Comparison of ENCODE assay signal across 9 mouse cellular contexts in the genomic region with DNA sequence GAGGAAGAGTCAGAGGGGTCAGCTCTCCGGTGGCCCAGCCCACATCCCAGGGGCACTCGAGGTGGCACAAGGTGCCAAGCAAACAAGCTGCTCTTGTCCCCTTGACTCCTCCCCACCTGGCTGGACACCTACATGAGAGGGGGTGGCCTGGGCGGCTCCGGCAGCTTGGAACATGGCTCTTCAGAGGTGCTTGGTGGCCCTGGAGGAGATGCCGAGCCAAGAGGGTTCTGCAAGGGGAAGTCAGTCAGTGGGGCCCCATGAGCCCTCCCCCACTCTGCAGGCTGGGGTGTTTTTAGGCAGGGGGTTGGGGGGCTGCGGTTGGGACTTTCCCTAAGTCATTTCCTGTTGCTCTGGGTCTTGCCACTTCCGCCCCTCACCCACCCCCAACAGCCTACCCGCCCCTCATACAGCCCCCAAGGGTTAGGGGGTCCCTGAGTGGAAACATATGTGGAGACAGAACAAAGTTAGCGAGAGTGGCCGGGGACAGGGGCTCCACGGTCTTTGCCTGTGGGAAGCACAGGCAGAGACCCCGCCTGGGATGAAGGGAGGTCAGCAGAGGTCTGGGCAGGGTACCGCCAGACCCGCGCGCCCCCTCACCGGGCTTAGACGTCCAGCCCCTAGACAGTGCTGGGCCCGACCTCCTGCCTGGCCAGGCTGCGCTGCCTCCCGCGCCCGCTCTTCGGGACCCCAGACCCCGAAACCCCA. TPM values are rescaled to one million over a fixed set of nuclear protein-coding genes. Genes with fewer than 3 reads are reported as not detected.
A peak's percentile ranks its signal among the peaks of the same experiment; 100 is the strongest.
DNase-seq lines count a peak whose midpoint lies in the region; ATAC-seq lines count a peak whose summit lies in the region.
"Had no signal": no experiment of that assay in that cellular context is flagged by ENCODE, and none has a peak within 500 bp of the region (broad histone marks: within the 10 kb centered on the region; RNA-seq: fewer than 3 reads in every experiment).

No protein-coding gene starts in this region.

- ATAC-seq in activated CD4-positive, CD25-positive, alpha-beta regulatory T cell, adult 4 months: peak; percentile 71
- peak; percentile 41 for ATAC-seq in embryonic facial prominence, embryonic 14.5 days (ENCODE audit: low read depth)
- ATAC-seq in hindbrain, embryonic 14.5 days (ENCODE audit: low FRiP score): peak; percentile 57
- peak; percentile 79 for ATAC-seq in limb, embryonic 11.5 days (ENCODE audit: insufficient number of reproducible peaks, low FRiP score, low TSS enrichment, low read depth)
- ATAC-seq in stomach, embryonic 15.5 days (ENCODE audit: insufficient read depth, low FRiP score, low read depth): peak; percentile 28

- peak; percentile 36 for DNase-seq in adrenal gland, adult 2 months
- DNase-seq in adrenal gland, postnatal 25 days: no peak
- peak; percentile 61 for DNase-seq in embryonic facial prominence, embryonic 14.5 days (ENCODE audit: low spot score)
- DNase-seq in hindbrain, embryonic 14.5 days (ENCODE audit: low spot score): no peak
- DNase-seq in limb, embryonic 11.5 days (ENCODE audit: low spot score): peak; percentile 81
- peak; percentile 67 for DNase-seq in midbrain, embryonic 10.5 days (ENCODE audit: low spot score)

- H3K4me1 ChIP-seq in embryonic facial prominence, embryonic 14.5 days (ENCODE audit: control insufficient read depth, insufficient read depth, low read length): peaks cover 21% of the 10 kb centered on the region
- peaks cover 27% of the 10 kb centered on the region for H3K4me1 ChIP-seq in hindbrain, embryonic 14.5 days (replicated peaks; ENCODE audit: control insufficient read depth, insufficient read depth, low read length)
- H3K4me1 ChIP-seq in limb, embryonic 11.5 days (ENCODE audit: control insufficient read depth, insufficient read depth, low read length): peaks cover 20% of the 10 kb centered on the region
- peaks cover 39% of the 10 kb centered on the region for H3K4me1 ChIP-seq in midbrain, embryonic 10.5 days
- H3K4me1 ChIP-seq in stomach, embryonic 15.5 days: peaks cover 23% of the 10 kb centered on the region

- H3K36me3 ChIP-seq in embryonic facial prominence, embryonic 14.5 days (ENCODE audit: control insufficient read depth, insufficient read depth, low read length): peaks cover 56% of the 10 kb centered on the region
- H3K36me3 ChIP-seq in hindbrain, embryonic 14.5 days (replicated peaks; ENCODE audit: control insufficient read depth, insufficient read depth): peaks cover 51% of the 10 kb centered on the region
- peaks cover 12% of the 10 kb centered on the region for H3K36me3 ChIP-seq in limb, embryonic 11.5 days (ENCODE audit: control insufficient read depth, insufficient read depth, low read length)
- peaks cover 72% of the 10 kb centered on the region for H3K36me3 ChIP-seq in midbrain, embryonic 10.5 days
- H3K36me3 ChIP-seq in stomach, embryonic 15.5 days: peaks cover 27% of the 10 kb centered on the region

- H3K9me3 ChIP-seq in embryonic facial prominence, embryonic 14.5 days (ENCODE audit: control insufficient read depth, low read length): no peaks in the 10 kb centered on the region
- no peaks in the 10 kb centered on the region for H3K9me3 ChIP-seq in hindbrain, embryonic 14.5 days (ENCODE audit: control insufficient read depth, low read length)
- no peaks in the 10 kb centered on the region for H3K9me3 ChIP-seq in limb, embryonic 11.5 days (ENCODE audit: control insufficient read depth, low read length)
- H3K9me3 ChIP-seq in midbrain, embryonic 10.5 days (replicated peaks): no peaks in the 10 kb centered on the region
- H3K9me3 ChIP-seq in stomach, embryonic 15.5 days: no peaks in the 10 kb centered on the region

- H3K9ac ChIP-seq in embryonic facial prominence, embryonic 14.5 days (ENCODE audit: low read depth, low read length): peak overlapping the region; percentile 96
- peak overlapping the region; percentile 93 for H3K9ac ChIP-seq in hindbrain, embryonic 14.5 days
- H3K9ac ChIP-seq in limb, embryonic 11.5 days (ENCODE audit: low read length): peak overlapping the region; percentile 98
- H3K9ac ChIP-seq in stomach, embryonic 15.5 days: peak overlapping the region; percentile 83

- 0% methylated on average over 7 of the region's 25 CpGs for WGBS in embryonic facial prominence, embryonic 14.5 days
- WGBS in hindbrain, embryonic 14.5 days: 2% methylated on average over 23 of the region's 25 CpGs
- under 1% methylated on average over 24 of the region's 25 CpGs for WGBS in limb, embryonic 11.5 days
- 3% methylated on average over 25 of the region's 25 CpGs for WGBS in midbrain, embryonic 10.5 days
- 1% methylated on average over 25 of the region's 25 CpGs for WGBS in stomach, embryonic 15.5 days

- H3K27me3 ChIP-seq in embryonic facial prominence, embryonic 14.5 days (replicated peaks; ENCODE audit: control insufficient read depth, insufficient read depth, low read length): no peaks in the 10 kb centered on the region
- no peaks in the 10 kb centered on the region for H3K27me3 ChIP-seq in hindbrain, embryonic 14.5 days (ENCODE audit: control insufficient read depth, insufficient read depth, low read length)
- H3K27me3 ChIP-seq in limb, embryonic 11.5 days (ENCODE audit: control insufficient read depth, insufficient read depth, low read length): no peaks in the 10 kb centered on the region
- H3K27me3 ChIP-seq in midbrain, embryonic 10.5 days (ENCODE audit: low read depth, poor library complexity, severe bottlenecking): no peaks in the 10 kb centered on the region
- H3K27me3 ChIP-seq in stomach, embryonic 15.5 days (replicated peaks): no peaks in the 10 kb centered on the region

- H3K27ac ChIP-seq in embryonic facial prominence, embryonic 14.5 days (replicated peaks; ENCODE audit: low read depth, low read length): peak overlapping the region; percentile 98
- peak overlapping the region; percentile 96 for H3K27ac ChIP-seq in hindbrain, embryonic 14.5 days
- peak overlapping the region; percentile 100 for H3K27ac ChIP-seq in limb, embryonic 11.5 days (replicated peaks; ENCODE audit: low read depth, low read length)
- H3K27ac ChIP-seq in midbrain, embryonic 10.5 days (replicated peaks): peak overlapping the region; percentile 93
- peak overlapping the region; percentile 94 for H3K27ac ChIP-seq in stomach, embryonic 15.5 days

- peak overlapping the region; percentile 87 for H3K4me3 ChIP-seq in embryonic facial prominence, embryonic 14.5 days (ENCODE audit: low read depth, low read length)
- H3K4me3 ChIP-seq in hindbrain, embryonic 14.5 days (replicated peaks; ENCODE audit: low read length): peak overlapping the region; percentile 79
- peak overlapping the region; percentile 75 for H3K4me3 ChIP-seq in limb, embryonic 11.5 days (ENCODE audit: low read depth, low read length)
- H3K4me3 ChIP-seq in midbrain, embryonic 10.5 days: peak overlapping the region; percentile 92
- peak overlapping the region; percentile 85 for H3K4me3 ChIP-seq in stomach, embryonic 15.5 days (replicated peaks)

- H3K4me2 ChIP-seq in embryonic facial prominence, embryonic 14.5 days (ENCODE audit: low read depth, low read length): peak overlapping the region; percentile 65
- H3K4me2 ChIP-seq in hindbrain, embryonic 14.5 days (replicated peaks): peak overlapping the region; percentile 96
- H3K4me2 ChIP-seq in limb, embryonic 11.5 days (ENCODE audit: low read depth, severe bottlenecking): peak overlapping the region; percentile 78
- H3K4me2 ChIP-seq in stomach, embryonic 15.5 days: peak overlapping the region; percentile 92

RNA-seq across cellular contexts. Expression of a gene that starts 1.3 kb away (rescaled TPM):
- total RNA-seq in adrenal gland, adult 2 months (2021): not detected
- not detected in 2 replicates for polyA plus RNA-seq in adrenal gland, adult 2 months (2012; rRNA removed)
- not detected in 2 replicates for total RNA-seq in adrenal gland, postnatal 25 days (2021)
- polyA plus RNA-seq in activated CD4-positive, CD25-positive, alpha-beta regulatory T cell, adult 4 months (2017; shearing (Covaris generic)): not detected
- not detected in 2 replicates for polyA plus RNA-seq in embryonic facial prominence, embryonic 14.5 days (2014; fragmentation: Nextera tagmentation; extraction: Ambion mirVana)
- not detected in 2 replicates for polyA plus RNA-seq in hindbrain, embryonic 14.5 days (2014; fragmentation: Nextera tagmentation; extraction: Ambion mirVana)
- 0.64 TPM in 1 of 2 replicates, not detected in the other for polyA plus RNA-seq in limb, embryonic 11.5 days (2014; fragmentation: Nextera tagmentation; extraction: Ambion mirVana)
- 0.57 TPM in 1 of 2 replicates, not detected in the other for polyA plus RNA-seq in midbrain, embryonic 10.5 days (2016; fragmentation: Nextera tagmentation; extraction: Ambion mirVana)
- polyA plus RNA-seq in stomach, embryonic 15.5 days (2015; fragmentation: Nextera tagmentation; extraction: Ambion mirVana): not detected in 2 replicates
- total RNA-seq: left cerebral cortex, postnatal 14 days had no signal

RNA-seq across cellular contexts. Expression of a gene that starts 1.3 kb away (rescaled TPM):
- total RNA-seq in adrenal gland, adult 2 months (2021): 10 to 100 TPM in 1 of 2 experiments, 1 to 10 TPM in 1; 9.5 to 17.1 TPM
- polyA plus RNA-seq in adrenal gland, adult 2 months (2012; rRNA removed): 18.1 and 20.0 TPM in 2 replicates
- total RNA-seq in adrenal gland, postnatal 25 days (2021): 10.6 and 16.4 TPM in 2 replicates
- 100 to 1,000 TPM; 633 to 743 TPM for polyA plus RNA-seq in activated CD4-positive, CD25-positive, alpha-beta regulatory T cell, adult 4 months (2017; shearing (Covaris generic))
- polyA plus RNA-seq in embryonic facial prominence, embryonic 14.5 days (2014; fragmentation: Nextera tagmentation; extraction: Ambion mirVana): 169 and 216 TPM in 2 replicates
- 140 and 158 TPM in 2 replicates for polyA plus RNA-seq in hindbrain, embryonic 14.5 days (2014; fragmentation: Nextera tagmentation; extraction: Ambion mirVana)
- polyA plus RNA-seq in limb, embryonic 11.5 days (2014; fragmentation: Nextera tagmentation; extraction: Ambion mirVana): 516 and 591 TPM in 2 replicates
- 364 and 366 TPM in 2 replicates for polyA plus RNA-seq in midbrain, embryonic 10.5 days (2016; fragmentation: Nextera tagmentation; extraction: Ambion mirVana)
- polyA plus RNA-seq in stomach, embryonic 15.5 days (2015; fragmentation: Nextera tagmentation; extraction: Ambion mirVana): 117 and 136 TPM in 2 replicates

RNA-seq across cellular contexts. Expression of a gene that starts 42.6 kb away (rescaled TPM):
- total RNA-seq in adrenal gland, adult 2 months (2021): 10 to 100 TPM; 14.9 to 16.1 TPM
- 18.8 and 20.6 TPM in 2 replicates for polyA plus RNA-seq in adrenal gland, adult 2 months (2012; rRNA removed)
- total RNA-seq in adrenal gland, postnatal 25 days (2021): 9.8 and 19.1 TPM in 2 replicates
- 10 to 100 TPM; 30.1 to 33.5 TPM for polyA plus RNA-seq in activated CD4-positive, CD25-positive, alpha-beta regulatory T cell, adult 4 months (2017; shearing (Covaris generic))
- 24.0 and 26.2 TPM in 2 replicates for polyA plus RNA-seq in embryonic facial prominence, embryonic 14.5 days (2014; fragmentation: Nextera tagmentation; extraction: Ambion mirVana)
- 27.4 and 30.1 TPM in 2 replicates for polyA plus RNA-seq in hindbrain, embryonic 14.5 days (2014; fragmentation: Nextera tagmentation; extraction: Ambion mirVana)
- 36.7 and 40.0 TPM in 2 replicates for polyA plus RNA-seq in limb, embryonic 11.5 days (2014; fragmentation: Nextera tagmentation; extraction: Ambion mirVana)
- 41.8 and 42.4 TPM in 2 replicates for polyA plus RNA-seq in midbrain, embryonic 10.5 days (2016; fragmentation: Nextera tagmentation; extraction: Ambion mirVana)
- 16.7 and 18.6 TPM in 2 replicates for polyA plus RNA-seq in stomach, embryonic 15.5 days (2015; fragmentation: Nextera tagmentation; extraction: Ambion mirVana)

RNA-seq across cellular contexts. Expression of a gene that starts 56.8 kb away (rescaled TPM):
- 100 to 1,000 TPM; 104 to 112 TPM for total RNA-seq in adrenal gland, adult 2 months (2021)
- polyA plus RNA-seq in adrenal gland, adult 2 months (2012; rRNA removed): 5.6 and 9.5 TPM in 2 replicates
- total RNA-seq in adrenal gland, postnatal 25 days (2021): 122 and 172 TPM in 2 replicates
- polyA plus RNA-seq in activated CD4-positive, CD25-positive, alpha-beta regulatory T cell, adult 4 months (2017; shearing (Covaris generic)): 10 to 100 TPM; 65.0 to 74.5 TPM
- polyA plus RNA-seq in embryonic facial prominence, embryonic 14.5 days (2014; fragmentation: Nextera tagmentation; extraction: Ambion mirVana): 76.0 and 77.4 TPM in 2 replicates
- polyA plus RNA-seq in hindbrain, embryonic 14.5 days (2014; fragmentation: Nextera tagmentation; extraction: Ambion mirVana): 76.6 and 94.5 TPM in 2 replicates
- 53.5 and 68.1 TPM in 2 replicates for polyA plus RNA-seq in limb, embryonic 11.5 days (2014; fragmentation: Nextera tagmentation; extraction: Ambion mirVana)
- 69.9 and 74.0 TPM in 2 replicates for polyA plus RNA-seq in midbrain, embryonic 10.5 days (2016; fragmentation: Nextera tagmentation; extraction: Ambion mirVana)
- 92.1 and 95.0 TPM in 2 replicates for polyA plus RNA-seq in stomach, embryonic 15.5 days (2015; fragmentation: Nextera tagmentation; extraction: Ambion mirVana)

RNA-seq across cellular contexts. Expression of a gene that starts 57.4 kb away (rescaled TPM):
- 10 to 100 TPM; 46.6 to 51.0 TPM for total RNA-seq in adrenal gland, adult 2 months (2021)
- polyA plus RNA-seq in adrenal gland, adult 2 months (2012; rRNA removed): 7.0 and 9.2 TPM in 2 replicates
- 57.1 and 64.5 TPM in 2 replicates for total RNA-seq in adrenal gland, postnatal 25 days (2021)
- 10 to 100 TPM; 59.1 to 71.5 TPM for polyA plus RNA-seq in activated CD4-positive, CD25-positive, alpha-beta regulatory T cell, adult 4 months (2017; shearing (Covaris generic))
- 62.7 and 69.1 TPM in 2 replicates for polyA plus RNA-seq in embryonic facial prominence, embryonic 14.5 days (2014; fragmentation: Nextera tagmentation; extraction: Ambion mirVana)
- 78.0 and 82.2 TPM in 2 replicates for polyA plus RNA-seq in hindbrain, embryonic 14.5 days (2014; fragmentation: Nextera tagmentation; extraction: Ambion mirVana)
- 96.6 and 110 TPM in 2 replicates for polyA plus RNA-seq in limb, embryonic 11.5 days (2014; fragmentation: Nextera tagmentation; extraction: Ambion mirVana)
- 100 and 112 TPM in 2 replicates for polyA plus RNA-seq in midbrain, embryonic 10.5 days (2016; fragmentation: Nextera tagmentation; extraction: Ambion mirVana)
- 58.1 and 66.2 TPM in 2 replicates for polyA plus RNA-seq in stomach, embryonic 15.5 days (2015; fragmentation: Nextera tagmentation; extraction: Ambion mirVana)

Comparison
In these comparisons a context has a peak if more than half of its experiments do, and no peak if none do; other contexts are left out.
1. DNase-seq: peak in adrenal gland, adult 2 months (single experiment), embryonic facial prominence, embryonic 14.5 days (single experiment), limb, embryonic 11.5 days (single experiment) and midbrain, embryonic 10.5 days (single experiment); none in adrenal gland, postnatal 25 days (single experiment) and hindbrain, embryonic 14.5 days (single experiment).
2. ATAC-seq: peak in every context shown above with its lines; median percentile 79 in limb, embryonic 11.5 days; 71 in activated CD4-positive, CD25-positive, alpha-beta regulatory T cell, adult 4 months; 57 in hindbrain, embryonic 14.5 days; 41 in embryonic facial prominence, embryonic 14.5 days; 28 in stomach, embryonic 15.5 days.
3. Peak in every context shown above with its lines, with median percentiles within 50 percentile points of each other: H3K27ac ChIP-seq, H3K4me2 ChIP-seq, H3K4me3 ChIP-seq and H3K9ac ChIP-seq.